Mouse (Mus musculus) testis, adult 2 months (tissue): ENCODE data around the gene Meis1.

Experiments used
- CTCF ChIP-seq: fragments of 200-500 bp; IDR thresholded peaks from 2 replicates; pipeline ENCODE4 v1.5.1; 2012; ENCODE audit warnings: low read depth, mild to moderate bottlenecking, inconsistent platforms, low read length, moderate library complexity; ENCODE audit not compliant: control insufficient read depth, insufficient read depth, insufficient replicate concordance
- POLR2A ChIP-seq: fragments of 200-500 bp; IDR thresholded peaks from 2 replicates; pipeline ENCODE4 v1.6.1; 2012; ENCODE audit warnings: low read depth, mild to moderate bottlenecking, inconsistent platforms, low read length, moderate library complexity; ENCODE audit not compliant: control insufficient read depth

- TF ChIP-seq POLR2A (no peak), CTCF (no peak)
Observed at GRCm38 (mm10) chr11:18882315-18882714, 136.5 kb downstream of the Meis1 start.
